Mouse (Mus musculus) forebrain, postnatal 0 days (tissue): ENCODE measurements around the gene H2-D1. TPM values are rescaled to one million over a fixed set of nuclear protein-coding genes. Genes with fewer than 3 reads are reported as not detected.

Source experiments
- ATAC-seq: fragments of 200-750 bp; cut with Nextera tagmentation; 2 replicates; pipeline ENCODE4 v1.8.0; 2017; ENCODE audit warnings: mild to moderate bottlenecking, moderate library complexity
- DNase-seq: peaks from one replicate; pipeline ENCODE4 v3.0.0-alpha.2; 2015
- H3K27ac ChIP-seq: fragments of 300-500 bp; sonication (generic); 2 replicates; pipeline ENCODE4 v1.5.1; 2014; ENCODE audit warnings: low read depth, mild to moderate bottlenecking, antibody characterized with exemption, low read length, moderate library complexity, mixed read lengths
- H3K27me3 ChIP-seq: fragments of 300-500 bp; sonication (generic); 2 replicates; pipeline ENCODE4 v1.6.1; 2014; ENCODE audit warnings: mild to moderate bottlenecking, low read length, mixed read lengths; ENCODE audit not compliant: insufficient read depth
- H3K36me3 ChIP-seq: fragments of 300-500 bp; sonication (generic); 2 replicates; pipeline ENCODE4 v1.6.1; 2014; ENCODE audit warnings: mild to moderate bottlenecking, moderate library complexity; ENCODE audit not compliant: insufficient read depth
- H3K4me1 ChIP-seq: fragments of 300-500 bp; sonication (generic); 2 replicates; pipeline ENCODE4 v1.6.1; 2014; ENCODE audit warnings: antibody characterized with exemption; ENCODE audit not compliant: insufficient read depth
- H3K4me2 ChIP-seq: fragments of 300-500 bp; sonication (generic); 2 replicates; pipeline ENCODE4 v1.6.1; 2014; ENCODE audit warnings: low read depth, mild to moderate bottlenecking, moderate library complexity
- H3K4me3 ChIP-seq: fragments of 300-500 bp; sonication (generic); 2 replicates; pipeline ENCODE4 v1.5.1; 2014; ENCODE audit warnings: low read depth, low read length, mixed read lengths
- H3K9ac ChIP-seq: fragments of 300-500 bp; sonication (generic); 2 replicates; pipeline ENCODE4 v1.6.1; 2014; ENCODE audit warnings: mild to moderate bottlenecking
- H3K9me3 ChIP-seq: fragments of 300-500 bp; sonication (generic); 2 replicates; pipeline ENCODE4 v1.6.1; 2016; ENCODE audit warnings: low read length
- CTCF ChIP-seq: sonication (generic); IDR thresholded peaks from 2 replicates; pipeline ENCODE4 v1.5.1; 2016; ENCODE audit warnings: antibody characterized with exemption, control low read depth, low read depth
- WGBS: fragments of 180-500 bp; shearing (Covaris S2); extraction: QIAGEN DNeasy Blood & Tissue Kit; methylation state at CpG from one replicate; pipeline ENCODE4 v1.1.7; 2014; 5-methylcytosine and 5-hydroxymethylcytosine counted together
- polyA plus RNA-seq: library from polyadenylated mRNA; unstranded; fragments of >200 nt; fragmentation: Nextera tagmentation; extraction: Ambion mirVana; gene quantifications from 2 replicates; pipeline ENCODE4 v1.2.1, GENCODE M21; 2015
- total RNA-seq: library from RNA; depleted of rRNA; stranded (reverse); fragments of >200 nt; gene quantifications from 2 replicates; pipeline ENCODE4 v1.2.3, GENCODE M21; 2014

The H2-D1 gene
- total and polyA plus RNA-seq, 2 experiments from 2014 or later, result 63.3 to 95.9 TPM

DNA sequence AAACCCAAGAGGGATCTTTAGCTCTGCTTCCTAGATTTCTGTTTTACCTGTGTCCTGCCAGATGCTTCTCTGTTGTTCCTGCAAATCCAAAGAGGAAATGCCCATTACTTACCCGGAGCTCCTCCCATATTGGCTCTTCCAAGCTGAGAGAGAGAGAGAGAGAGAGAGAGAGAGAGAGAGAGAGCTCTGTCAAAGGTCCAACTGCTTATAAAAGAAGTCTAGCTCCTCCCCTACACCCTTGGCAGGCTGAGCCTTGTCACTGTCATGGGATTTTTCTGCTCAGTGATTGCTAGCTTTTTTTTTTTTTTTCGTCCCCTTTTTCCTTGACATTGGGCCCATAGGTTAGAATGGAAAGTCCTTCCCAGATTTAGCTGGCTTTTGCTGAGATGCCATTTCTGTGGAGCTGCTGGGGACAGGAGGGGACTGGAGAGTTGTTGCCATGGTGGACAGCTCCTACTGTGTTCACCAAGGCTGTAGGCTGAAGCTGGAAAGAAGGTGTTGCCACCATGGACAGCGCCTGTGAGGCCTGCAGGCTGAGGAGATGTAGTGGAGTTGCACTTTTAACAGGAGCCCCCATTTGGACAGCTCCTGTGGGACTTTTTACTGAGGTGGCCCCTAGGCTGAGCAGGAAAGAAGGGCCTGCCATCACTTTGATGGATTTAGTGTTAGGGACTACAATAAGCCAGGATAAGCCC is 7.3 kb downstream of the H2-D1 start:
- Histone ChIP-seq H3K9ac (no peak overlapping the region), H3K4me2 (no peak overlapping the region), H3K27ac (no peak overlapping the region), H3K9me3 (no peaks in the 10 kb centered on the region), H3K4me1 (no peaks in the 10 kb centered on the region), H3K4me3 (no peak overlapping the region), H3K27me3 (no peaks in the 10 kb centered on the region), H3K36me3 (no peaks in the 10 kb centered on the region)
- no peak for TF ChIP-seq CTCF
- DNase-seq, result no peak
- WGBS, result 18% methylated on average over 3 of the region's 3 CpGs
- ATAC-seq, result peak; percentile 12; the same call in 1 of the 2 replicates

- Histone ChIP-seq H3K9me3 (no peaks in the 10 kb centered on the region), H3K4me3 (no peak overlapping the region), H3K27ac (no peak overlapping the region), H3K36me3 (no peaks in the 10 kb centered on the region), H3K9ac (no peak overlapping the region), H3K27me3 (no peaks in the 10 kb centered on the region), H3K4me1 (no peaks in the 10 kb centered on the region), H3K4me2 (no peak overlapping the region)
- ATAC-seq (no peak), DNase-seq (no peak)
- no peak for TF ChIP-seq CTCF
- WGBS, result 78% methylated on average over 3 of the region's 3 CpGs
Observed at GRCm38 (mm10) chr17:35272249-35272648, 9.7 kb downstream of the H2-D1 start.

GRCm38 (mm10) chr17:35274770-35275169 is 12.2 kb downstream of the H2-D1 start:
- 9% methylated on average over 11 of the region's 11 CpGs for WGBS
- H3K4me1 ChIP-seq, result no peaks in the 10 kb centered on the region
- H3K36me3 ChIP-seq, result no peaks in the 10 kb centered on the region
- no peak overlapping the region for H3K4me2 ChIP-seq
- H3K9me3 ChIP-seq, result no peaks in the 10 kb centered on the region
- peak; percentile 95 for TF ChIP-seq CTCF
- no peak overlapping the region for H3K4me3 ChIP-seq
- no peaks in the 10 kb centered on the region for H3K27me3 ChIP-seq
- ATAC-seq (peak; percentile 77), DNase-seq (peak; percentile 85)
- H3K9ac ChIP-seq, result no peak overlapping the region
- H3K27ac ChIP-seq, result no peak overlapping the region

- H3K9ac ChIP-seq, result no peak overlapping the region
- no peak overlapping the region for H3K4me3 ChIP-seq
- H3K4me1 ChIP-seq, result no peaks in the 10 kb centered on the region
- H3K9me3 ChIP-seq, result no peaks in the 10 kb centered on the region
- H3K27ac ChIP-seq, result no peak overlapping the region
- no peaks in the 10 kb centered on the region for H3K27me3 ChIP-seq
- H3K4me2 ChIP-seq, result no peak overlapping the region
- WGBS, result 27% methylated on average over 13 of the region's 13 CpGs
- no peaks in the 10 kb centered on the region for H3K36me3 ChIP-seq
- DNase-seq, result no peak
- ATAC-seq, result no peak
- TF ChIP-seq CTCF, result no peak
Observed at GRCm38 (mm10) chr17:35276304-35276864, 13.9 kb downstream of the H2-D1 start.

GRCm38 (mm10) chr17:35278049-35278448 is 15.5 kb downstream of the H2-D1 start:
- Histone ChIP-seq H3K4me2 (no peak overlapping the region), H3K9me3 (no peaks in the 10 kb centered on the region), H3K27me3 (no peaks in the 10 kb centered on the region), H3K9ac (no peak overlapping the region), H3K36me3 (no peaks in the 10 kb centered on the region), H3K27ac (no peak overlapping the region), H3K4me3 (no peak overlapping the region), H3K4me1 (no peaks in the 10 kb centered on the region)
- DNase-seq (no peak), ATAC-seq (no peak)
- no peak for TF ChIP-seq CTCF
- WGBS, result 86% methylated on average over 8 of the region's 8 CpGs

- H3K27me3 ChIP-seq, result no peaks in the 10 kb centered on the region
- H3K4me3 ChIP-seq, result no peak overlapping the region
- no peak overlapping the region for H3K4me2 ChIP-seq
- no peak for TF ChIP-seq CTCF
- ATAC-seq (no peak), DNase-seq (no peak)
- H3K4me1 ChIP-seq, result no peaks in the 10 kb centered on the region
- H3K27ac ChIP-seq, result no peak overlapping the region
- H3K36me3 ChIP-seq, result no peaks in the 10 kb centered on the region
- 90% methylated on average over 13 of the region's 13 CpGs for whole genome bisulfite sequencing
- H3K9ac ChIP-seq, result no peak overlapping the region
- no peaks in the 10 kb centered on the region for H3K9me3 ChIP-seq
Observed at GRCm38 (mm10) chr17:35278957-35279688, 16.6 kb downstream of the H2-D1 start.

DNA sequence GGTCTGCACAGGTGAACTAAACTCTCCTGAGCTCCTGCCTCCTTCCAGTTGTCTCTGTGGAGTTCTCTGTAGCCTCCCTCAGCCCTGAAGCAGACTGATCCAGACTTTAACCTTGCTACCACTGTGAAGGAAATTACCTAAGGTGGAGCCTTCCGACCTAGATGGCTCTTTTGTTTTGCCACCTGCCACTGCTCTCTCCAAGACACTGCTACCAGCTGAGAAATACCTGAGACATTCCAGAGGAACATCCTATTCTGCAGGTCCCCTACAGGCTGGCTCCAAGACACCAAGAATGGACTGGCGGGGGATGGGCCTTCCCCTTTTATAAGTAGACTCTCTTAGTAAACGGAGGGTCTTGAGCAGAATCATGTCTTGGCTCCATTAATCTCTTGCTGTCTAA is 17.7 kb downstream of the H2-D1 start:
- WGBS, result 78% methylated on average over 3 of the region's 3 CpGs
- Histone ChIP-seq H3K4me3 (no peak overlapping the region), H3K4me1 (no peaks in the 10 kb centered on the region), H3K4me2 (no peak overlapping the region), H3K36me3 (no peaks in the 10 kb centered on the region), H3K27me3 (no peaks in the 10 kb centered on the region), H3K27ac (no peak overlapping the region), H3K9ac (no peak overlapping the region), H3K9me3 (no peaks in the 10 kb centered on the region)
- ATAC-seq (no peak), DNase-seq (no peak)
- no peak for TF ChIP-seq CTCF
